Mouse (Mus musculus) brown adipose tissue, adult 24 weeks (tissue): ENCODE measurements around the gene Ccdc82. TPM values are rescaled to one million over a fixed set of nuclear protein-coding genes. Genes with fewer than 3 reads are reported as not detected.

Experiments used
- H3K27ac ChIP-seq: fragments of 200-500 bp; replicated peaks from 2 replicates; pipeline ENCODE4 v1.5.1; 2012; ENCODE audit warnings: low read depth, mild to moderate bottlenecking, low read length
- H3K4me1 ChIP-seq: fragments of 200-500 bp; 2 replicates; pipeline ENCODE4 v1.6.1; 2012; ENCODE audit warnings: low read length, mixed read lengths; ENCODE audit not compliant: control insufficient read depth, insufficient read depth, insufficient read length
- H3K4me3 ChIP-seq: fragments of 200-500 bp; 2 replicates; pipeline ENCODE4 v1.5.1; 2012; ENCODE audit warnings: low read depth, mild to moderate bottlenecking, low read length, moderate library complexity; ENCODE audit not compliant: insufficient read depth
- polyA plus RNA-seq: library from polyadenylated mRNA; stranded (reverse); fragments of >200 nt; gene quantifications from 2 replicates; pipeline ENCODE4 v1.2.4, GENCODE M21; 2012; ENCODE audit not compliant: missing spikeins, insufficient read depth, insufficient read length

The Ccdc82 gene
- polyA plus RNA-seq, 1 experiment: 5.5 TPM

DNA sequence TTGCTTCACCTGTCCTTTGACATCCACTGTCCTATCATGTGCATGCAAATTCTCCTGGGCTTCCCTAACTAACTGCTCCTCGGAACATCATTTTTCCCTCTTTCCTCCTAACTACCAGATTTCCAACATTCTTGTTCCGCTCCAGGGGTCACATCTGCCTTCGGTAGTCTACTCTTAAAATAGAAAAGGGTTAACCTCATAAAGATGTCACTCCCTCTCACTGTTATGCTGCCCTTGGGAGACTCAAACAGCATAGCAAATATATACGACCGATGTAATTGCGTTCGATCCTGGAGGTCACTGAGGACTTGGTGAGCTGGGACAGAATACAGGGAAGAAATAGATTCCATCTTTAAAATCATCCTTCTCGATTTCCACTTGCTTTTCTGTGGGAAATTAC, 62.0 kb downstream of the Ccdc82 start:
- Histone ChIP-seq H3K4me3 (no peak overlapping the region), H3K4me1 (peaks cover 18% of the 10 kb centered on the region), H3K27ac (no peak overlapping the region)

DNA sequence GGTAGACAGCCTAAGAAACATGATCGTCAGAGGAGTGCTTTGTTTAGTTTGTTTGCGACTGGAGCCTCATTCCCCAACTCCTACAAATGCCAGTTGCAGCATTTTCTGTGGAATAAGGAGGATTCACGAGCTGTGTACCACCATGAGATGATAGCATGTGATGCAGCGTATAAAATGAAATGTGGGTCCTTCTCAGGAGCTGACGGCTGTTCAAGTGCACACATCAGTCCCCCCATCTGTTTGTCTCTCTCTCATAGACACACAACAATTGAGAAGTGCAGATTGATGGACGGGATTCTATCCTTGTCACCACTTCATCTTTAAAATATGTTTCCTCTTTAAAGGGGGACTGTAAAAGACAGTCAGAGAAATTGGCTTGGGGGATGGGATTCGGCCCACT, 63.1 kb downstream of the Ccdc82 start:
- H3K27ac ChIP-seq: no peak overlapping the region
- H3K4me1 ChIP-seq: peaks cover 16% of the 10 kb centered on the region

DNA sequence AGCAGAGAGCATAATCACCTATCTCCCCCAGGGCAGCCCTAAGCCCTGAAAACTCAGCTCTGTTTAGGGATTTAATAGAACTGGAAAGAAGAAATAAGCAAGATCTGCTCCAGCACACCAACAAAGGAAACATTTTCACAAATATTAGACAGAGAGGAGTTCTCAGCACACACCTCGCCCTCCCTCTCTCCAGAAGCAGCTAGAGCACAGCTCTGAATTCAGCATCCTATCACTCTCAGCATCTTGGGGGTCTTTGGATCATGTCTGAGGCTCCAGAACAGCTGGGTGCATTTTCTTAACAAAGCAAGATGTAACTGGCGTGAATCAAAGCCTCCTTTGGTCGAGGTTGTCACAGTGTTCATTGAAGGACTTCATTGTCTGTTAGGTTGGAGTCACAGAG, 63.5 kb downstream of the Ccdc82 start:
- Histone ChIP-seq H3K27ac (no peak overlapping the region), H3K4me3 (no peak overlapping the region), H3K4me1 (peaks cover 19% of the 10 kb centered on the region)

More for the DNA sequence above, 63.1 kb downstream of the Ccdc82 start:
- no peak overlapping the region for H3K4me3 ChIP-seq

DNA sequence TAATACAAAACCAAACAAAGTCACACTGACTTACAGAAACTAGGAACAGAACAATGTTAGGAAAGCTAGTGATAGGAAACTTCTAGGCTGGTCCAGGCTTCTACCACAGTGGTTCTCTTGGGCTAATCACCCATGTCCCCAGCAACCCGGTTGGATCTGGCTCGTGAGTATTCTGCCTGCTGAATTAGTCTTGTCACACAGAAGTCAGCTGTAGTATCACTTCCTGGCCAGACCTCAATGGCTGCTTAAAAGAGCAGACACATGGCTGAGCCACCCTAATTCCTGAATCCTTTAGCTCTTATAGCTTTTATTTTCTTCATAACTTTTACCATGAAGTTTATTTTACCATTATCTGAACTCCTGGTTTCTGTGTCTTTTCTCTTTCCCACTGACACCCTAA, 64.3 kb downstream of the Ccdc82 start:
- Histone ChIP-seq H3K27ac (no peak overlapping the region), H3K4me1 (peaks cover 21% of the 10 kb centered on the region), H3K4me3 (no peak overlapping the region)

DNA sequence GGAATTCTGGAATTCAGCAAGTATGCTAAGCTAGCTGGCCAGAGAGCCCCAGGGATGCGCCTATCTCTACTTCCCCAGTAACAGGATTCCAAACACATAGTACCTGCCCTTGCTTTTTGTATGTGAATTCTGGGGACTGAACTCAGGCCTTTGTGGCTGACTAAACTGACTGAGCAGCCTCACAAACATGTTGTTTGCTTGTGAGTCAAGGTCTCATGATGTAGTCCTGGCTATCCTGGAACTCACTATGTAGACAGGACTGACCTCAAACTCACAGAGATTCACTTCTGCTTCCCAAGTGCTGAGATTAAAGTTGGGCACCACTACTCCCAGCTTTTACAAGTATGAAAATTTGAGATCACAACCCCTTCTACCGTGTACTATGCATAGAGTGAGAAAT, 67.2 kb downstream of the Ccdc82 start:
- Histone ChIP-seq H3K27ac (no peak overlapping the region), H3K4me3 (no peak overlapping the region), H3K4me1 (peaks cover 16% of the 10 kb centered on the region)

DNA sequence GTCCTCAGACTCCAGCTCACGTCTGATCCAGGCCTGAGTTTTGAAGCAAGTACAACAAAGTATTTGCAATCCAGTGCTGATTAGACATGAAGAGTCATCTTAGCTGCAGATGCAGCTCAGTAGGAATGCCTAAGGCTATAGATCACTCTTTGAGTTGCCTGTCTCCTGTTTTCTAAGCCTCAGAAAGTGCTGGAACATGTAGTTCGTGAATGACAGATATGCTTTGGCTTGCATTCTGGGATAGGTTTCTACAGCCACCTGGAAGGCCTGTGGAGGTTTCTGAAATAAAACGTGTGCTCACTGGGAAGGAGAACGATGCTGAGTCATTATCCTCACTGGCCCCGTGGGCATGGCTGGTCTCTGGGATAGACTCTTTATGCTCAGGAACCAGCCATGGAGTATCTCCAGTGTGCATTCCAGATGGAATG, 67.8 kb downstream of the Ccdc82 start:
- H3K4me3 ChIP-seq: no peak overlapping the region
- H3K27ac ChIP-seq: no peak overlapping the region
- peaks cover 16% of the 10 kb centered on the region for H3K4me1 ChIP-seq

DNA sequence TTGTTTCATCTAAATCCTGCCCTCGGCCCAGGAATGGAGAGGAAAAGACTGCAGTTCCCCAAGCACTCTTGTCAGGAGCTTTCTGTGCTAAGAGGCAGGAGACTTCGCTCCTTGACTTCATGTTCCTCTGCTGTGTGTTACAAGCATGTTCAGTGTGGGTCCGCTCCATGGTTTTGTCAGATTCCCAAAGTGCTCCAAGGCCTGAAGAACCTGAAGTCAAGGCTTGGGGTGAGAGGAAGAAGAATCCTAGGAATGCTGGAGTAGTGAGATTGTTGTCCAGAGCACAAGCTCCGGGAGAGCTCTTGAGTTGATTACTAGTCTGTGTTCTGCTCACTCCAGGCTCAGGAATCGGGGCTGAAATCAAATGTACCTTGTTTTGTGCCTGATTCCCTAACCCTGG, 68.6 kb downstream of the Ccdc82 start:
- Histone ChIP-seq H3K4me3 (no peak overlapping the region), H3K4me1 (peaks cover 16% of the 10 kb centered on the region), H3K27ac (no peak overlapping the region)

DNA sequence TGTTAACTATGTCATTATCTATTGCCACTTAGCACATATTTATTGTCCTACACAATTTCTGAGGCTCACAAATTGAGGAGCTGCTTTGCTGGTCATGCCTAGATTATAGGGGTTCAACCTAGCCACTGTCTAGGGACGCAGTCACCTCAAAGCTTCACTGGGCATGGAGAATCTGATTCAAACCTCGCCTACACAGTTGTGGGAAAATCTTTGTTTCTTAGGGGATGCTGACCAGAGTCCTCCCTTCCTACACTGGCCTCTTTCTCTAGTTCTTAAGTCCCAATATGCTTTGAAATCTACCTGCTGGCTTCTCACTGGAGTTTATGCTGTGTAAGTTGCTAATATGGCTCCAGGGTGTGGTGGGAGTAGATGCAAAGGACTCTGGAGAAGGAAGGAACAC, 72.8 kb downstream of the Ccdc82 start:
- Histone ChIP-seq H3K4me3 (no peak overlapping the region), H3K27ac (no peak overlapping the region), H3K4me1 (peaks cover 20% of the 10 kb centered on the region; the same call in 1 of the 2 replicates)

DNA sequence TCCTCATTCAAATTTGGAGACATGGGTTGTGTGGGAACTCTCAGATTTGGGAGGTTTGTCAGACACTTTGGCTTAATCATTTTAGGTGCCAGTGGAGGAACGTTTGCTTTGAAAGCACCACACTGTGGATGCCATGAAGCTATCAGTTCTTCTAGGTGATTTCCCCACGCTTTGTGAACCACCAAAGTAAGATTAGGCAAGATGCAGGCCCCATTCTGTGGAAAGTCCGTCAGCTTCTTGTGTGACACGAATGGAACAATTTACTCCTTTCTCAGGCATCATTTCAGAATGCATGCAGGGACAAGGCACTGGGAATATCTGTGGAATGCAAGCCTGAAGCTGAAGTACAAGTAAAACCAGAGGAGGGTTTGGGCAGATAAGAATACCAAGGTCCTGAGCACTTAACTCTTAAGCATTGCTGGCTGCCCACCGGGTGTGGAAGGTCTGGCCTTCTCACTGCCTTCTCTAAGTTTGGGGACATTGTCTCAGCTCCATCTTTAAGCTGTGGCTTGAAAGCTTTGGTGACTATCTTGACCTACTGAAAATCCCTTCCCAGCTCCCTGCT, 74.1 kb downstream of the Ccdc82 start:
- Histone ChIP-seq H3K4me3 (no peak overlapping the region), H3K4me1 (peaks cover 13% of the 10 kb centered on the region; the same call in 1 of the 2 replicates), H3K27ac (no peak overlapping the region)

DNA sequence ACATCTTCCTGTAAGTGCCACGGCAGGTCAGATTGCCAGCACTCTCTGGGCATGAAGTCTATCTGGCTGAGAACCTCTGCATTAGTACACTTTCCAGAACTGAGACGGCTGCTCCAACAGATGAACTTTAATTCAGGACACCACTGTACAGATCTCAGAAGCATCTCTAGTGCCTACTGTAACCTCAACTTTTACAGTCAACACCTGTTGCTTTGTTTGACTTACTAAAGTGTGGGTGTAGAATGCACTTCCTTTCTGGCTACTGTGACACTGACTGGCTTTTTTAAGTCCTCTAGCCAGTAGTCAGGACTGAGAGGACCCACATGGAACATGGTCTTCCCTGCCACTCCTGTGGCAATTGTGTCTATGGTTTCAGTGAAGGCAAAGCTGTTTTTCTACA, 76.3 kb downstream of the Ccdc82 start:
- no peak overlapping the region for H3K4me3 ChIP-seq
- H3K27ac ChIP-seq: peak overlapping the region; percentile 86
- peaks cover 13% of the 10 kb centered on the region; the same call in 1 of the 2 replicates for H3K4me1 ChIP-seq

DNA sequence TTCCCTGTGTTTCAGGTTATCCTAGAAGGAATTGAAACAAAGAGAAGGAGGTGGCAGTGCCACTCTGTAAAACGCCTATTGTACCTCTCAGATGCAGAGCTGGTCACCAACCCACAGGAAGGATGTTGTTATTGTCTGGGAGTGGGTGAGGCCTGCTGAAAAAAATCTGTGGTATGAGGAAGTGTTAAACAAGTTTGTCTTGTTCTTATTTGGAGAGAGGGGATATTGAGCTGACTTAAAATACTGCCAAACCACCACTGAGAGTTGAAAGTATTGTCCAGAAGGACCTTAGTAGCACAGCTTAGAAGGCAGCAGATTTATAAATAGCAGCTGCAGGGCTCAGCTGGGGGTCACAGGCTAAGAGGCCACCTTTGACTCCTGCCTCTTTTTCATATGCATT, 76.9 kb downstream of the Ccdc82 start:
- peak overlapping the region; percentile 86 for H3K27ac ChIP-seq
- peaks cover 13% of the 10 kb centered on the region; the same call in 1 of the 2 replicates for H3K4me1 ChIP-seq
- no peak overlapping the region for H3K4me3 ChIP-seq

Other genes starting within 250 kb of the Ccdc82 start
- 4.4 and 5.8 TPM in 2 replicates for gene Jrkl, start 1.1 kb upstream of the Ccdc82 start, polyA plus RNA-seq
- 1.6 and 2.5 TPM in 2 replicates for gene Maml2, start 51.0 kb downstream of the Ccdc82 start, polyA plus RNA-seq
- not detected in 2 replicates for gene Gm17571, start 199.8 kb downstream of the Ccdc82 start, polyA plus RNA-seq